Mouse (Mus musculus) hindbrain, embryonic 14.5 days (tissue): ENCODE data around the gene Med17. TPM values are rescaled to one million over a fixed set of nuclear protein-coding genes. Genes with fewer than 3 reads are reported as not detected.
A peak's percentile ranks its signal among the peaks of the same experiment; 100 is the strongest.
"Not testable (repeated sequence)": the region's sequence is repeated elsewhere in the genome, so short reads cannot be mapped to it uniquely, and the experiment has no call there.

Source experiments
- ATAC-seq: fragments of 200-750 bp; cut with Nextera tagmentation; 2 replicates; pipeline ENCODE4 v1.8.0; 2017; ENCODE audit warnings: moderate number of reproducible peaks, mild to moderate bottlenecking, moderate TSS enrichment, moderate library complexity; ENCODE audit not compliant: low FRiP score
- DNase-seq: peaks from one replicate; pipeline ENCODE4 v3.0.0-alpha.2; 2015; ENCODE audit warnings: low spot score
- H3K27ac ChIP-seq: fragments of 300-500 bp; sonication (generic); 2 replicates; pipeline ENCODE4 v1.5.1; 2014; ENCODE audit warnings: mild to moderate bottlenecking, moderate library complexity
- H3K27me3 ChIP-seq: fragments of 300-500 bp; sonication (generic); 2 replicates; pipeline ENCODE4 v1.6.1; 2014; ENCODE audit warnings: mild to moderate bottlenecking, low read length, mixed read lengths; ENCODE audit not compliant: control insufficient read depth, insufficient read depth
- H3K36me3 ChIP-seq: fragments of 300-500 bp; sonication (generic); replicated peaks from 2 replicates; pipeline ENCODE4 v1.6.1; 2014; ENCODE audit not compliant: control insufficient read depth, insufficient read depth
- H3K4me1 ChIP-seq: fragments of 300-500 bp; sonication (generic); replicated peaks from 2 replicates; pipeline ENCODE4 v1.6.1; 2014; ENCODE audit warnings: antibody characterized with exemption, low read length, mixed read lengths; ENCODE audit not compliant: control insufficient read depth, insufficient read depth
- H3K4me2 ChIP-seq: fragments of 300-500 bp; sonication (generic); replicated peaks from 2 replicates; pipeline ENCODE4 v1.6.1; 2014; ENCODE audit warnings: mild to moderate bottlenecking, moderate library complexity
- H3K4me3 ChIP-seq: fragments of 300-500 bp; sonication (generic); replicated peaks from 2 replicates; pipeline ENCODE4 v1.5.1; 2014; ENCODE audit warnings: mild to moderate bottlenecking, low read length
- H3K9ac ChIP-seq: fragments of 300-500 bp; sonication (generic); 2 replicates; pipeline ENCODE4 v1.6.1; 2014
- H3K9me3 ChIP-seq: fragments of 300-500 bp; sonication (generic); 2 replicates; pipeline ENCODE4 v1.6.1; 2016; ENCODE audit warnings: low read length; ENCODE audit not compliant: control insufficient read depth
- WGBS: fragments of 180-500 bp; shearing (Covaris S2); extraction: QIAGEN DNeasy Blood & Tissue Kit; methylation state at CpG from one replicate; pipeline ENCODE4 v1.1.7; 2014; 5-methylcytosine and 5-hydroxymethylcytosine counted together
- polyA plus RNA-seq: library from polyadenylated mRNA; unstranded; fragments of >200 nt; fragmentation: Nextera tagmentation; extraction: Ambion mirVana; gene quantifications from 2 replicates; pipeline ENCODE4 v1.2.1, GENCODE M21; 2014

Med17 gene
- polyA plus RNA-seq, result 33.0 and 40.2 TPM in 2 replicates

DNA sequence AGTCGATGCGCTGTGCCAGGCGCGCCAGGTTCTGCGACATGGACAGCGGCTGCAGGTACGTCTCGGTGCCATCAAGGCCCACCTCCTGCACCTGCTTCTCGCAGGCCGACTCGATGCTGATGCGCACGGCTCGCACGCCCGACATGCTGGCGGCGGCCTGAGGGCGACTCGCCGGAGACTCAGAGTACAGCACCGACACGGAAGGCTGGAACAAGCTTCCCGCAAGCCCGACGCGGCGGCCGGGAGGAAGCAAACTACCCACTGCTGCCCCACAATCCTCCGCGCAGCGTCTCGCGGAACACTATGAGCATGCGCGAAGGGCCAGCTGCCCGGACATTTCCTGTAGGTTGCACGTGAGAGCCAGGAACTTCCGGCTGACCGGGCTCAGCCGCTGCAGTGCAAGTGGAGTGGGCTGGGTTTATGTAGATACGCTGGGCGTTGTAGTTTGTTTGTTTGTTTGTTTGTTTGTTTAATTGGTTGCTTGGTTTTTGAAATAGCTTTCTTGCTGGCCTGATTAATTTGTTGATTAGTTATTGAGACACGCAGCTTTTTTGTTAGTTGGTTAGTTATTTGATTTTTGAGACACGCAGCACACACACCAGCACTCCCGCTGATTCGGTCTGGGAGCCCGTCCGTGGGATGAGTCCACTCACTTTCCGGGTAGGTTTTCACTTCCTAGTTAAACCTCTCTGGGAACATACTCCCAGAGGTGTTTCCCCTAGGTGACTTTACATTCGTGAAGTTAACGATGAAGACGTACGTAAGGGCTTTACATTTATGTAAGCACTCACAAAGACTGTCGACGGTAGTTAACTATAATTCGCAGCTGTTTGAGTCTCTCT is at the start of gene Med17:
Gene Med17 (minus strand): TSS at position 283 of the 842 bp plus-strand sequence.
- Histone ChIP-seq H3K9me3 (no peaks in the 10 kb centered on the region), H3K4me2 (peak within 1 kb of the TSS; percentile 64), H3K4me1 (peaks cover 14% of the 10 kb centered on the region), H3K27ac (peak within 1 kb of the TSS; percentile 87), H3K9ac (peak within 1 kb of the TSS; percentile 96), H3K36me3 (peaks cover 35% of the 10 kb centered on the region), H3K27me3 (no peaks in the 10 kb centered on the region), H3K4me3 (peak within 1 kb of the TSS; percentile 87)
- 1% methylated on average over 57 of the region's 57 CpGs for WGBS
- ATAC-seq, result peak; percentile 99
- DNase-seq, result peak; percentile 98

DNA sequence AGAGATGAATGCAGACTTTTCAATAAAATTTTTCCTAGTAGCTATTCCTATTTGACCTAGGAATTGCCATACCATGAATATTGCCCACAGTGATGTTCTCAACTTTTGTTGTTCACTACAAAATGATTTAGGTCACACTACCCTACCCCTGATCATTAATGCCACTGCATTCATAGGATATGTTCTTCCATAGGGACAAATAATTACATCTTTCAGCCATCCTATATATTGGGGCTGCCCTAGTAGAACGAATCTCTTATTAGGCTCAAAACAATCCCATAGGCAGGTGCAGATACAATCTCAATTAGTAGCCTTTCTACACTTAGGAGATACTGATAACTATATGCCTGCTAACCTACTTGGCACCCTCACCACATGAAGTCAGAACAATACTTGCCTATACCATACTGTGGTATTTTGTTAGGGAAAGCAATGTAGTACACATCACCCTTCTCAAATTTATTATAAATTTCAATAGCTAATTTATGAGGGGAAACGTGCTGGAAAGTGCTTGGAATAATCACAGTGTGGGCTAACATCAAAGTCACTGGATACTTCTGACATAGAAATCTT is 38.5 kb upstream of the Med17 start:
- H3K9ac ChIP-seq, result no peak overlapping the region
- no peaks in the 10 kb centered on the region for H3K27me3 ChIP-seq
- no peak overlapping the region for H3K4me3 ChIP-seq
- H3K36me3 ChIP-seq, result peaks cover 75% of the 10 kb centered on the region
- ATAC-seq (no peak), DNase-seq (no peak)
- H3K27ac ChIP-seq, result no peak overlapping the region
- WGBS, result 83% methylated on average over 2 of the region's 2 CpGs
- H3K4me2 ChIP-seq, result no peak overlapping the region
- H3K4me1 ChIP-seq, result no peaks in the 10 kb centered on the region
- H3K9me3 ChIP-seq, result no peaks in the 10 kb centered on the region

DNA sequence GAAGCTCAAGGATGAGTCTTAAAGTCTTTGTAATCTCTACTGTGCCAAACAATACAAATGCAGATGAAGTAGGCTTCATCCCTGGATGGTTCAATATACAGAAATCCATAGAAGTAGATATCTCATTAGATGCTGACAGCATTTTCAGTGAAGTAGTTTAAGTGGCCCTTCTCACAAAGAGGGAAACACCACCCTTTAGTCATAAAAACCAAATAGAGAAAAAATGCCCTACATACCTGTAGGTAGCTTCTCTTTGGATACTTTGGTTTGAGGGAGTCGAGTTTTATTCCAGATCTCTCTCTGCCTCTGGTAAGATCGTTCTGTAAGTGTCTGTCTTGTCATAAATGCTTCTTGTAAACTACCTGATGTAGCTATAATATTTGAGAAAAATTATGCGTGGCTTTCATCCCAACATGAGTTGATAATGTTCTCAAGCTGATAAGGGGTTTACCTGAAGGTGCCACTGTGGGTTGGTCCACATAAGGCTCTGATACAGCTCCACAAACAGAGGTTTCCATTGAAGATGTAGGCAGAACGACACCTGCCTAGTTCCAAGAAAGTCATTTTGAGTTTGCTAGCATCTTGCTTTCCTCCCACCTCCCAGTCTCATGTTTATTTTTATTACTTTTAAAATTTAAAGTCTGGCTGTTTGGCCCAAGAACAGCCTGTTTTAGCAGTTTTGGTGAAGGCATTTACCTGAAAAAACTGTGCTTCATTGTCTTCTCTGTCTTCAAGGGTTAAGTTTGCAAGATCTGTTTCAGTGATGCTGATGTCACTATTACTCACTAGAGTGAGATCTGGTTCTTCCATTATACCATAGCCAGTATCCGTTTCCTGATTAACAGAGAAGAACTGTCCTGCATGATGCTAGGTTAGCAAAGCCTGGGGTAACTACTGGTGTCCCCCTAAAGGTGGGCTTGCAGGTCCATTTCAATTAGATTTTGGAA is 37.8 kb upstream of the Med17 start:
- Histone ChIP-seq H3K36me3 (peaks cover 76% of the 10 kb centered on the region), H3K9ac (no peak overlapping the region), H3K27ac (no peak overlapping the region), H3K4me1 (no peaks in the 10 kb centered on the region), H3K27me3 (no peaks in the 10 kb centered on the region), H3K4me3 (no peak overlapping the region), H3K9me3 (no peaks in the 10 kb centered on the region), H3K4me2 (no peak overlapping the region)
- WGBS, result 64% methylated on average over 5 of the region's 5 CpGs
- DNase-seq, result no peak
- no peak for ATAC-seq

DNA sequence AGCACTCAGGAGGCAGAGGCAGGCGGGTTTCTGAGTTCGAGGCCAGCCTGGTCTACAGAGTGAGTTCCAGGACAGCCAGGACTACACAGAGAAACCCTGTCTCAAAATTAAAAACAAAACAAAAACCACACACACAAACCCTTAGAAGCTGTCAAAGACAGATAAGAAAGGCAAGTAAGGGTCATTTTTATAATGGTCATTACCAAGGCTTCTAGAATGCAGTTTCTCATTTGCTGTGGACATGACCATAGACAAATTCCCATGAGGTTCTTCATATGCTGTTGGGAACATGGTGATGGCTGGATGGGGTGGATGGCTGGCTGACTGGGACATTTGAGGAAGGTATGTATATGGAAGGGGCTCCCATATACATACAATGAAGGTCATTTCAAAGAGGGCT is 36.6 kb upstream of the Med17 start:
- H3K36me3 ChIP-seq, result peaks cover 76% of the 10 kb centered on the region

DNA sequence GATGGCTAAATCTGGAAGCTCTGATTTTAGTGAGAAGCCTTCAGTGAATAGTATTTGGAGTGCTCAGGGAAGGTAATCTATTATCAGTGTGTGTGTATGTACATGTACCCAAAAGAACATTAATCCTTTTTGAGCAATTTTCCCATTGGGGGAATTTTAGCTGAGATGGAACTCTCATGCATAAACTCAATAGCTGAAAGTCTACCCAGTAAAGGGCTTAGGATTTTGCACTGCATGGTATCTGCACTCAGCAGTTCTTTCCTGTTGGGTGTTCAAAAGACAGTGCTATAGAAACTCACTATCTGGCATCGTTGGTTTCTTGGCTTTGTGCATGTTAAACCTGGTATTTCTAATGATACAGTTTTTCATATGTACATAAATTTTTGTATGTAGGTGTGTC is 34.9 kb upstream of the Med17 start:
- Histone ChIP-seq H3K27me3 (no peaks in the 10 kb centered on the region), H3K9ac (no peak overlapping the region), H3K4me2 (no peak overlapping the region), H3K9me3 (no peaks in the 10 kb centered on the region), H3K4me3 (no peak overlapping the region), H3K27ac (no peak overlapping the region), H3K4me1 (no peaks in the 10 kb centered on the region; the same call in 1 of the 2 replicates), H3K36me3 (peaks cover 82% of the 10 kb centered on the region)
- no peak for DNase-seq
- 98% methylated on average over 1 of the region's 1 CpGs for WGBS
- ATAC-seq, result no peak

More for the DNA sequence above, 36.6 kb upstream of the Med17 start:
- not testable (repeated sequence) for ATAC-seq, H3K27ac ChIP-seq, H3K4me3 ChIP-seq, DNase-seq, H3K4me1 ChIP-seq, H3K9me3 ChIP-seq, H3K9ac ChIP-seq, H3K4me2 ChIP-seq, H3K27me3 ChIP-seq
- 100% methylated on average over 1 of the region's 2 CpGs for WGBS

DNA sequence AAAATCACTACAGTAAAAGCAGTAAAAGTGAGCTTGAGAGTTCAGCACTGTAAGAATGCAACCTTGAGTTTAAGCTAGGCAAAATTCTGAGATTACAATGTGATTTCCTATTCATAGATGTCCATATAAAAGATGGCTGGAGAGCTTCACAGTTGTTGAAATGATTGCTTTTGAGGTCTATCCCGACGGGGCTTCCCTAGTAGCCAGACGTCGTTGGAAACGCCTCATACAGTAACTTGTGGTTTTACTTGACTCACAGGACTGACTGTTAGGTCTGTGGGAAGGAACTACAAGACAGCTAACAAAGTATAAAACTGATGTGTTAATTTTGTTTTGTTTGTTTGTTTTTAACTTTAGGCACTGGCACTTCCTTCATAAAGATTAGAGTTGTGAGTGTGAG is 33.9 kb upstream of the Med17 start:
- Histone ChIP-seq H3K27ac (no peak overlapping the region), H3K27me3 (no peaks in the 10 kb centered on the region), H3K9me3 (no peaks in the 10 kb centered on the region), H3K36me3 (peaks cover 92% of the 10 kb centered on the region), H3K9ac (no peak overlapping the region), H3K4me1 (peaks cover 9% of the 10 kb centered on the region; the same call in 1 of the 2 replicates), H3K4me3 (no peak overlapping the region), H3K4me2 (no peak overlapping the region)
- WGBS, result 92% methylated on average over 5 of the region's 5 CpGs
- DNase-seq, result no peak
- no peak for ATAC-seq

DNA sequence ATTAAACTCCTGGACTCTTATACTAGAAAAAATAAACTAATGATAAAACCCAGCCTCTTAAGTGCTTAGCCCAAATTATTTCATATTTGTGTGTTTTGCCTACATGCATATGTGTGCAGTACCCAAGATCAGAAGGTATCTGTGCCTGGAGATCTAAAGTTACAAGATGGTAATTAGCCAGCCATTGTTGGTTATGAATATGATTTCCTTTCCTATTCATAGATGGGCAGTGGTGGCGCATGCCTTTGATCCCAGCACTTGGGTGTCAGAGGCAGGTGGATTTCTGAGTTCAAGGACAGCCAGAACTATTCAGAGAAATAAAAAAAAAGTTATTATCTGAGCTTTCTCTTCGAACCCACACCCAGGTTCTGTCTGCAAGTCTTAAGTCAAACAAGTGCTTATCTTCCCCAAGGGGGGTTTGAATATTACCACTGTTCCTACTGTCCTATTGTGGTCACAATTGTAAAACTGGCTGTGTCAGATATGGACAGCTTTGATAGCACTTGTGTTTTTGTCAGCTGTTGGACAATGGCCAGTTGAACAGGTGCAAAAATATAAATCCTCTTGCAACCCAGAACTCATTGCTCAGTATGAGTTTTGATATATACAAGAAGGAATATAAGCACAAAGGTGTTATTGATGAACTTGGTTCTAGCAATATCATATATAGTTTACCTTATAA is 32.5 kb upstream of the Med17 start:
- ATAC-seq (no peak), DNase-seq (no peak)
- Histone ChIP-seq H3K4me1 (peaks cover 23% of the 10 kb centered on the region), H3K9ac (no peak overlapping the region), H3K9me3 (no peaks in the 10 kb centered on the region), H3K4me3 (no peak overlapping the region), H3K36me3 (peaks cover 96% of the 10 kb centered on the region), H3K27ac (no peak overlapping the region), H3K27me3 (no peaks in the 10 kb centered on the region), H3K4me2 (no peak overlapping the region)
- WGBS, result 99% methylated on average over 2 of the region's 2 CpGs

DNA sequence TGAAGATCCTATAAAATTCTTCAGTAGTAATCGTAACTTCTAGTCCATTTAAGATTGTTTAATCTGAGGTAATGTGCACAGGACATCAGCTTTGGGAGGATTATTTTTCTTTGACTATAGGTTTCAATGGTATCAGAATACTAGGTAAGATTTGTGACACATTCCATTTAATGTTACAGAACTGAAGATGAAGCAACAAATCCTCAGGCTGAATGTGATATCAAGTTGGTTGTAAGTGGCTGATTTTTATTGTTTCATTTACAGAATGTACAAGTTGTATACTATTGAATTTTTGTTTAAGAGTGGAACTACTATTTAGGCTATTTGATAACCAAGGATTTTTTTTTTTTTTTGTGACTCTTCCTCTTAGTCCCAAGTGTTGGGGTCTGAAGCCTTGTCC is 30.4 kb upstream of the Med17 start:
- no peaks in the 10 kb centered on the region for H3K27me3 ChIP-seq
- H3K27ac ChIP-seq, result no peak overlapping the region
- WGBS, result 100% methylated on average over 1 of the region's 1 CpGs
- ATAC-seq (no peak), DNase-seq (no peak)
- peaks cover 28% of the 10 kb centered on the region for H3K4me1 ChIP-seq
- H3K36me3 ChIP-seq, result peaks cover 78% of the 10 kb centered on the region
- H3K4me3 ChIP-seq, result no peak overlapping the region
- H3K9ac ChIP-seq, result no peak overlapping the region
- H3K4me2 ChIP-seq, result no peak overlapping the region
- no peaks in the 10 kb centered on the region for H3K9me3 ChIP-seq
